Mouse (Mus musculus): ENCODE data around the gene Lingo1. TPM values are rescaled to one million over a fixed set of nuclear protein-coding genes. Genes with fewer than 3 reads are reported as not detected.

Gene Lingo1
- polyA plus RNA-seq, 1 experiment = 1.0 TPM

GRCm38 (mm10) chr9:56600655-56601054 is 195.6 kb downstream of the Lingo1 start:
- H3K9ac ChIP-seq (ENCODE audit: low read depth, poor library complexity, severe bottlenecking) = no peak overlapping the region
- H3K27me3 ChIP-seq (ENCODE audit: control insufficient read depth, insufficient read depth, low read length, poor library complexity, severe bottlenecking) = no peaks in the 10 kb centered on the region
- no peak overlapping the region for H3K27ac ChIP-seq (ENCODE audit: insufficient read depth, low read length)
- H3K4me1 ChIP-seq (ENCODE audit: control insufficient read depth, insufficient read depth, low read length) = no peaks in the 10 kb centered on the region
- TF ChIP-seq POLR2A (IDR thresholded peaks at IDR 0.05; ENCODE audit: insufficient read depth, low read length) = no peak
- no peak for TF ChIP-seq CTCF (IDR thresholded peaks at IDR 0.05; ENCODE audit: low read depth, low read length)
- no peak for TF ChIP-seq EP300 (IDR thresholded peaks at IDR 0.05; ENCODE audit: insufficient read depth, low read depth, low read length)
- H3K9me3 ChIP-seq (replicated peaks; ENCODE audit: control insufficient read depth, insufficient read depth, low read length, poor library complexity, severe bottlenecking) = no peaks in the 10 kb centered on the region
- H3K36me3 ChIP-seq (ENCODE audit: control insufficient read depth, insufficient read depth, low read length, poor library complexity, severe bottlenecking) = no peaks in the 10 kb centered on the region
- no peak overlapping the region for H3K4me3 ChIP-seq (ENCODE audit: low read depth, low read length)

- TF ChIP-seq CTCF (IDR thresholded peaks at IDR 0.05; ENCODE audit: low read depth, low read length) (no peak), POLR2A (IDR thresholded peaks at IDR 0.05; ENCODE audit: insufficient read depth, low read length) (no peak), EP300 (IDR thresholded peaks at IDR 0.05; ENCODE audit: insufficient read depth, low read depth, low read length) (no peak)
- H3K9me3 ChIP-seq (replicated peaks; ENCODE audit: control insufficient read depth, insufficient read depth, low read length, poor library complexity, severe bottlenecking) = no peaks in the 10 kb centered on the region
- H3K27ac ChIP-seq (ENCODE audit: insufficient read depth, low read length) = no peak overlapping the region
- H3K27me3 ChIP-seq (ENCODE audit: control insufficient read depth, insufficient read depth, low read length, poor library complexity, severe bottlenecking) = no peaks in the 10 kb centered on the region
- no peak overlapping the region for H3K9ac ChIP-seq (ENCODE audit: low read depth, poor library complexity, severe bottlenecking)
- H3K4me1 ChIP-seq (ENCODE audit: control insufficient read depth, insufficient read depth, low read length) = no peaks in the 10 kb centered on the region
- no peak overlapping the region for H3K4me3 ChIP-seq (ENCODE audit: low read depth, low read length)
- no peaks in the 10 kb centered on the region for H3K36me3 ChIP-seq (ENCODE audit: control insufficient read depth, insufficient read depth, low read length, poor library complexity, severe bottlenecking)
Measured at GRCm38 (mm10) chr9:56592639-56593038, 203.6 kb downstream of the Lingo1 start.

- Histone ChIP-seq H3K27ac (ENCODE audit: insufficient read depth, low read length) (no peak overlapping the region), H3K36me3 (ENCODE audit: control insufficient read depth, insufficient read depth, low read length, poor library complexity, severe bottlenecking) (no peaks in the 10 kb centered on the region), H3K9ac (ENCODE audit: low read depth, poor library complexity, severe bottlenecking) (no peak overlapping the region), H3K9me3 (replicated peaks; ENCODE audit: control insufficient read depth, insufficient read depth, low read length, poor library complexity, severe bottlenecking) (no peaks in the 10 kb centered on the region), H3K27me3 (ENCODE audit: control insufficient read depth, insufficient read depth, low read length, poor library complexity, severe bottlenecking) (no peaks in the 10 kb centered on the region), H3K4me1 (ENCODE audit: control insufficient read depth, insufficient read depth, low read length) (no peaks in the 10 kb centered on the region), H3K4me3 (ENCODE audit: low read depth, low read length) (no peak overlapping the region)
- TF ChIP-seq CTCF (IDR thresholded peaks at IDR 0.05; ENCODE audit: low read depth, low read length) (no peak), POLR2A (IDR thresholded peaks at IDR 0.05; ENCODE audit: insufficient read depth, low read length) (no peak), EP300 (IDR thresholded peaks at IDR 0.05; ENCODE audit: insufficient read depth, low read depth, low read length) (no peak)
Measured at GRCm38 (mm10) chr9:56591248-56591888, 204.9 kb downstream of the Lingo1 start.

GRCm38 (mm10) chr9:56589762-56590161 is 206.5 kb downstream of the Lingo1 start:
- Histone ChIP-seq H3K9ac (ENCODE audit: low read depth, poor library complexity, severe bottlenecking) (no peak overlapping the region), H3K4me1 (ENCODE audit: control insufficient read depth, insufficient read depth, low read length) (no peaks in the 10 kb centered on the region), H3K9me3 (replicated peaks; ENCODE audit: control insufficient read depth, insufficient read depth, low read length, poor library complexity, severe bottlenecking) (no peaks in the 10 kb centered on the region), H3K36me3 (ENCODE audit: control insufficient read depth, insufficient read depth, low read length, poor library complexity, severe bottlenecking) (no peaks in the 10 kb centered on the region), H3K27ac (ENCODE audit: insufficient read depth, low read length) (no peak overlapping the region), H3K27me3 (ENCODE audit: control insufficient read depth, insufficient read depth, low read length, poor library complexity, severe bottlenecking) (no peaks in the 10 kb centered on the region), H3K4me3 (ENCODE audit: low read depth, low read length) (no peak overlapping the region)
- TF ChIP-seq CTCF (IDR thresholded peaks at IDR 0.05; ENCODE audit: low read depth, low read length) (no peak), EP300 (IDR thresholded peaks at IDR 0.05; ENCODE audit: insufficient read depth, low read depth, low read length) (no peak), POLR2A (IDR thresholded peaks at IDR 0.05; ENCODE audit: insufficient read depth, low read length) (no peak)

DNA sequence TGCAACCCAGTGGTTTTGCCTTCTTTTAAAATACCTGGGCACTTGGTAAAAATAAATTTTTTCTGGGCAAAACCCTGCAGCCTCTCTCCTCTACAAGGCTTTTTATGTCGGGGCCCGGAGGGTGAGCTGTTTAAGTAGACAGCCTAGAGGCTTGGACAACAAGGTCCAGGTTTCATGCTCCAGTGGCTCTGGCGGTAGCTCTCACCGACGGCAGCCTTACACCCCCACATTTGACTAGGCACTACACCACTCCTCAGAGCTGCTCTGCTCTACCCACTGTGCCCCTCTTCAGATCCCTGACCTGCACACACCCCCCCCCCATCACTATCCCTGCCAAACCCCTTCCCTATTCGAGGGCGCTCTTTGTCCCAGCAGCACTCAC is 212.2 kb downstream of the Lingo1 start:
- no peaks in the 10 kb centered on the region for H3K9me3 ChIP-seq (replicated peaks; ENCODE audit: control insufficient read depth, insufficient read depth, low read length, poor library complexity, severe bottlenecking)
- no peaks in the 10 kb centered on the region for H3K36me3 ChIP-seq (ENCODE audit: control insufficient read depth, insufficient read depth, low read length, poor library complexity, severe bottlenecking)
- no peaks in the 10 kb centered on the region for H3K4me1 ChIP-seq (ENCODE audit: control insufficient read depth, insufficient read depth, low read length)
- H3K27ac ChIP-seq (ENCODE audit: insufficient read depth, low read length) = no peak overlapping the region
- no peak overlapping the region for H3K4me3 ChIP-seq (ENCODE audit: low read depth, low read length)
- TF ChIP-seq POLR2A (IDR thresholded peaks at IDR 0.05; ENCODE audit: insufficient read depth, low read length) = no peak
- TF ChIP-seq EP300 (IDR thresholded peaks at IDR 0.05; ENCODE audit: insufficient read depth, low read depth, low read length) = no peak
- TF ChIP-seq CTCF (IDR thresholded peaks at IDR 0.05; ENCODE audit: low read depth, low read length) = no peak
- no peaks in the 10 kb centered on the region for H3K27me3 ChIP-seq (ENCODE audit: control insufficient read depth, insufficient read depth, low read length, poor library complexity, severe bottlenecking)
- no peak overlapping the region for H3K9ac ChIP-seq (ENCODE audit: low read depth, poor library complexity, severe bottlenecking)

DNA sequence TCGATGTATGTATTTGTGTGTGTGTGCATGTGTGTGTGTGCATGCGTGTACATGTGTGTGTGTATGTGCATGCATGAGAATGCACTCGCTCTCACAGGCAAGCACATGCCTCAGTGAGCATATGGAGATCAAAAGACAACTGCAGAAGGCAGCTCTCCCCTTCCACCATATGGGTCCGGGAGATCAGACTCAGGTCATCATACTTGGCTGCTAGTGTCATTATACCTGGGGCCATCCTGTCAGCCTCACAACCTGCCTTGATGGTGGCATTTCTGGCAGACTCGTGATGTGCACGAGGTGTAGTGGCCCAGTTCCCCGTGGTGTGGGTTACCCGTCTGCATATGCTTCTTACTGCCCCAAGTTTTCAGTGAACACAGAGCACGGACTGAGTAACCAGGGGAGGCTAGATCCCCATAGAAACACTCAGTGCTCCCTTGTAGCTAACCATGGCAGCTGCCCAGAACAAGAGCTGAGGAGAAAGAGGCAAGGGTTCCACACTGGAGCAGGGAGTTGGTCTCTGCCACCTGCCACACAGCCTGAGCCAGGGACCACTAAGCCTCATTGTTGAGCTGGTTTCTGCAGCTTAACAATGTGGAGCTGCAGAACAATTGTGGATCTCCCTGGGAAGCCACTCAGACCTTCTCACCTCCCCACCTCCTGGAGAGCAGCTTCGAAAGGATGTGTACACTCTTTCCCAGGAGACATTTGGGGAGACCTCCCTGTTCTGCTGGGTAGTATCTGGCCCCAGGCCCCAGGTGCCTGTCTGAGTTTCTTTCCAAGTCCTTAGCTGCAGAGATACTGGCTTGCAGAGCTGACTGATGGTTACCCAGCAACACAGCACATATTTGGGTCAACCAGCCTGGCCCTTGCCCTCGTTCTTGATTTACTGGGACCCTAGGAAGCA is 212.9 kb downstream of the Lingo1 start:
- H3K4me3 ChIP-seq (ENCODE audit: low read depth, low read length) = no peak overlapping the region
- H3K27ac ChIP-seq (ENCODE audit: insufficient read depth, low read length) = no peak overlapping the region
- no peaks in the 10 kb centered on the region for H3K27me3 ChIP-seq (ENCODE audit: control insufficient read depth, insufficient read depth, low read length, poor library complexity, severe bottlenecking)
- no peaks in the 10 kb centered on the region for H3K9me3 ChIP-seq (replicated peaks; ENCODE audit: control insufficient read depth, insufficient read depth, low read length, poor library complexity, severe bottlenecking)
- TF ChIP-seq CTCF (IDR thresholded peaks at IDR 0.05; ENCODE audit: low read depth, low read length) (no peak), EP300 (IDR thresholded peaks at IDR 0.05; ENCODE audit: insufficient read depth, low read depth, low read length) (no peak), POLR2A (IDR thresholded peaks at IDR 0.05; ENCODE audit: insufficient read depth, low read length) (no peak)
- H3K4me1 ChIP-seq (ENCODE audit: control insufficient read depth, insufficient read depth, low read length) = no peaks in the 10 kb centered on the region
- no peak overlapping the region for H3K9ac ChIP-seq (ENCODE audit: low read depth, poor library complexity, severe bottlenecking)
- H3K36me3 ChIP-seq (ENCODE audit: control insufficient read depth, insufficient read depth, low read length, poor library complexity, severe bottlenecking) = no peaks in the 10 kb centered on the region
